Mouse (Mus musculus): ENCODE data around the gene Tmem104. TPM values are rescaled to one million over a fixed set of nuclear protein-coding genes. Genes with fewer than 3 reads are reported as not detected.

Gene Tmem104
- total RNA-seq, 2 experiments from 2014 or later, result 9.5 to 15.7 TPM

DNA sequence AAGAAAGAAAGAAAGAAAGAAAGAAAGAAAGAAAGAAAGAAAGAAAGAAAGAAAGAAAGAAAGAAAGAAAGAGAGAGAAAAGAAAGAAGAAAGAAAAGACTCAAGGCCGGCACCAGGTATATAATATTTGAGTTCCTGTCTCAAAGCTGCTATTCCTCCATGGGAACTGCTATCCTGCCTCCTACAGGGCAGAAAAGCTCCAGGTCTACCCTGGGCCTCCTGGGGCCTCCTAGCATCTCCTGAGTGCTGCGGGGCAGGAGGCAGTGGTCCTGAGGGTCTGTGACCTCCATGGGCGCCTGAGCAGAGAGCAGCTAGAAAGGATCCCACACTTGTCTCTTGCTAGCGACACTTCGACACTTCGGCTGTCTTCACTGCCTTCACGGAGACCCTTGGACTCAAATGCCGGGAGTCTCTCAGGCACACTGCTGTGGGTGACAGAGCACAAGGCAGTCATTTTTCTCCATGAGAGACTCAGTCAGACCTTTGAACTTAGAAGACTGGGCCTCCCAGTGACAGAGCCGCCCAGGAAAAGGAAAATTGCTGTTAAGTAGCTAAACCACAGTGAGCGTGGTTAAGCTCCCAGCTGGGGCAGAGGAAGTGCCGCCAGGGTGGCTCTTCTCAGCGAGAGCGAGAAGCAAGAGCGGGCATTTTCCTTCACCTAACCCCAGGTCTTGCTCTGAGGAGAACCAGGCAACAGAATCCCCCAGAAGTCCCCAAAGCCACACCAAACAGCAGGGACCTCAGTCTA, 44.1 kb downstream of the Tmem104 start:
- DNase-seq, result no peak

DNA sequence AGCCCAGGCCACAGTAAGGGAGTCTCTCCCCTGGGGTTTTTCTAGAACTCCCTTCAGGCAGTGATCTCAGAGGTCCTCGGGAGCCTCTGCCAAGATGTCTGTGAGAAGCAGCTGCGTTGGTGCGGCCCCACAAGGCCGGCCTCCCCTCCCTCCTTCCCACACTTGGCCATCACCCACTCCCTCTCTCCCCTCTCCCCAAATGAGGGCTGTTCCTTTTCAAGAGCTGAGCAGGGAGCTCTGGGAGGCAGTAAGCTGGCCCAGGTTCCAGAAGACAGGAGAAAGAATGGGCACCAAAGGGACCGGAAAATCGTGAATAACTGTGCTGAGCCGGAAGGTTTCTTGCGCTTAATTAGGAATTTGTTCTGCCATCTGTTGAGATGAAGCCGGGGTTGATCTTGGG, 44.6 kb downstream of the Tmem104 start:
- DNase-seq, result no peak

DNA sequence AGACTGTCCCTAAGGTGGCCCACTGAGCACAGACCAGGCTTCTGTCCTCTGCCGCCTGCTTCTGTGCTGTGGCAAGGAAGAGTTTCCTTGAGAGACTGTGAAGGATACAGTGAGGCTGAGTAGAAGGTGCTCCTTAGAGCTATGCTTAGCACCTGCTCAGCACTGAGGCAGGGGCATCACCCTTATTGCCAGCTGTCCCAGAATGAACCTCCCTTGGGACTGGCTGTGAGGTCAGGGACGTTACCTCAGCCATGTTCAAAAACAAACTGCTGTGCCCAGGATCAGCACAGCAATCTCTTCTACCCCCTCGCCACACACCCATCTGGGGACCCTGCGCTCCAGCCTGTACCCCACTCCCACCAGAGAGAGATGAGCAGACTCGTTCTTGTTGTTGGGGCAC, 45.6 kb downstream of the Tmem104 start:
- DNase-seq, result no peak

DNA sequence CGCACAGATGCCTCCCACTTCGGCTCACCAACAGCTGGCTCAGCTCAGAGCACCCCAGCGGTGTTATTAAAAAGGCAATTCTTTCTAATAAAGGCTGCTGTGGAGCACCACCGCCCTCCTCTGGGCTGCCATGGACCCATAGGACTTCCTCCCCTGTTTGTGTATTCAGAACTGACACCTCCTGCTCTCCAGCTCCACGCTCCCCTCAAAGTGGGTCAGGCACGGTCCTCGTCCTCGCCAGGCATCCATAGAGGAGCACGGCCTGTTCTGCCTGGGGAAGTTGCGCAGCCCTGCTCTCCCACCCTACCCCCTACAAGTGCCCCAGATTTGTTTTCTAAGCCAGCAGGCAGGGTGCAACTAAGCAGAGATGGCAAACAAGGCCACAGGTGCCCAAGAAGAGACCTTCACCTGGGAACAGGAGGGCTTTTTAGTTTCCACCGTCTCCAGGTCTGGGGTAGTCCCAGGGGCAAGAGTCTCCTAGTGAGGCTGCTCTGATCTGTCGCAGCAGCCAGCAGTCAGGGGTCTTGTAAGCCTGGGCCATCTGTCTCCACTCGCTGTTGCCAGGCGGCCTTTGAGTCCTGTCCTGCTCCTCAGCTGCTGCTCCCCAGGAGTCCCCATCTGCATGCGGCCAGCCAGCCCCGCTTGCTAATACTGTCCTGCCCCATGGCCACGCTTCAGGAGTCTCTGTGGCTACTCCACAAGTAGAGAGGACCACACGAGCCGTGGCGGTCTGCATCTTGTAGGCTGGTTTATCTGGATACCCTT, 46.4 kb downstream of the Tmem104 start:
- DNase-seq, result no peak

DNA sequence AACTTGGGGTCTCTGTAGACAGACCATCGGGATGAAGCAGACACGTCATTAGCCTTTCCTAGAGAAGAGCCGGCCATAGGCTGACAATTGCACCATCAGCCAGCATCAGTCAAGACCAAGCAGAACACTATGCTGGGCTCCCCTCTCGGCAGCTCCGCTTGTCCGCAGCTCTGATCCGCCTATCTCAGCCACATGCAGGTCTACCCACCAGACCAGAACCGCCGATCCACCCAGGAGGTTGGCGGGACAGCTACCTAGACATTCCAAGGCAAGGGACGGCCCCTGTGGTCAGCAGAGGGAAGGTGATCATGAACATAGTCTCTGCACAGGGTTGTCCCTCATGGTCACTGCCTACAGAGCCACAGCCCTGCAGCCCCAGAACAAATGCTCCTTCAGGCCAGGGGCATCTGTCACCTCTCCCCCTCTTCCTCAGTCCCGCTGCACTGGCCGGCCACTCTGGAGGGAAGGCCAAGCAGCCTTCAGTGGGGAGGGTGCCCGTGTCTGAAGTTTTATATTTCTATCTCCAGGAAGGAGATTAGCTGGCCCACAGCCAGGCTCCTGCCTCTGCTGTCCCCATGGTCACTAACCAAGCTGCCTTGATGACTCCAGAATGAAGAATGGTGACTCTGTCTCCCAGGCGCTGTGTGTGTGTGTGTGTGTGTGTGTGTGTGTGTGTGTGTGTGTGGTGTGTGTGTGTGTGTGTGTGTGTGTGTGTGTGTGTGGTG, 47.2 kb downstream of the Tmem104 start:
- DNase-seq, result peak; percentile 82

DNA sequence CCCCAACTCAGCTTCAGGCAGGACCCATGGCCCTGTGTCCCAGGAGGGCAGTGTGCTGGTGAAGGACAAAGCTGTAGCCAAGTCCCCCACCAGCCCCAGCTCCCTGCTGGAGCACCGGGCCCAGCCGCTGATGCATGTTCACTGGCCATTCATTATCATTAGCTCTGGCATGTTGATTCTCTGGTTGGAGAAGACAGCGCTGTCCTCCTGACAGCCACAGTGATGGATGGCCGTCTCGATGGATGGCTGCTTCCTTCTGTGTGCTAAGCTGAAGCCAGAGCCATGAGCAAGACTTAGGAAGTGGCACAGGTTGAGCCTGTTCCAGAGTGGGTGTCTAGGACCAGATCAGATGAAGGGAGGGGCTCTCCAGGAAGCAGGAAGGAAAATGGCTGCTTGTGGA, 49.3 kb downstream of the Tmem104 start:
- DNase-seq, result no peak

DNA sequence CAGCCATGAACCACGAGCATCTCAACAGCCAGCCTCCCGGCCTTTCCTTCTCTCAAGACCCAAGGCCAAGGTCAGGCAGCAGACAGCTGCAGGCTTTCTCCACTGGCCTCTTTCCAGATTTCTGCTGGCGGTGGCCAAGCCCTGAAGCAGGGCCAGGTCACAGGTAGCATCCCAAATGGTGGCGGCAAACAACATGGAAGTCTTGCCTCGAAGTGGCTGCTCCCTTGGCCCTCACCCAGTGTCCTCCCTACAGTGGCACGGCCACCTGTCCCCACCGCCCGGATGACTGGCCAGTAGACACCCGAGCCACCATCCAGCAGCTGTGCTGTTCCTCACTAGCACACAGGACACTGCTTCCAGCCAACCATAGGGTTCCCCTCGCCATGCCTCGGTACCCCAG, 54.1 kb downstream of the Tmem104 start:
- peak; percentile 47 for DNase-seq

DNA sequence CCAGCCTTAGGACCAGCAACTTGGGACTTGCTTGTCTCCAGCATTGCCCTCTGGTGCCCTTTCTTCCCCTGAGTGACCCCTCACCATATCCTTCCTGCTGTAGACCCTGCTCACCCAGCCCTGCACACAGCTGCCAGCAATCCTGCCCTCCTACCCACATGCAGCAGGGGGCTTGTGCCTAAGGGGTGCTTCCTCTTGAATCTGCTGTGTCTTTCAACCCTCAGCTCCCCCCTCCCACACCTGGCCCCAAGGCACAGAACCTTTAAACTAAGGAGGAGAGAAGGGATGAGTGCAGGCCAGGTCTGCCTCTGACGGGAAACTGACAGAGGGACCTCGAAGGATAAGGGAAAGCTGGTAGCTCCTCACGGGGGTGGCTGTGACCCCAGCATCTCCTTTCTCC, 55.5 kb downstream of the Tmem104 start:
- DNase-seq, result no peak

DNA sequence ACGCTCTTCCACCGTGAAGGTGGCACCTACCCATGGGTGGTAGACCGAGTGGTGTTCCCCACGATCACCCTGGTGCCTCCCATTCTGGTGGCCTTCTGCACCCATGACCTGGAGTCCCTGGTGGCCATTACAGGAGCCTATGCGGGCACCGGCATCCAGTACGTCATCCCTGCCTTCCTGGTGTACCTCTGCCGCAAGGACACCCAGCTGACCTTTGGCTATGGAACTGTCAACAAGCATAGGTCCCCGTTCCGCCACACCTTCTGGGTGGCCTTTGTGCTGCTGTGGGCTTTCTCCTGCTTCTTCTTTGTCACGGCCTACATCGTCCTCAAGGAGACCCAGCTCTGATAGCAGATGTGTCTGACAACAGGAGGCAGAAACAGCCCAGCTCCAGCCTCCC, 56.5 kb downstream of the Tmem104 start:
- no peak for DNase-seq

DNA sequence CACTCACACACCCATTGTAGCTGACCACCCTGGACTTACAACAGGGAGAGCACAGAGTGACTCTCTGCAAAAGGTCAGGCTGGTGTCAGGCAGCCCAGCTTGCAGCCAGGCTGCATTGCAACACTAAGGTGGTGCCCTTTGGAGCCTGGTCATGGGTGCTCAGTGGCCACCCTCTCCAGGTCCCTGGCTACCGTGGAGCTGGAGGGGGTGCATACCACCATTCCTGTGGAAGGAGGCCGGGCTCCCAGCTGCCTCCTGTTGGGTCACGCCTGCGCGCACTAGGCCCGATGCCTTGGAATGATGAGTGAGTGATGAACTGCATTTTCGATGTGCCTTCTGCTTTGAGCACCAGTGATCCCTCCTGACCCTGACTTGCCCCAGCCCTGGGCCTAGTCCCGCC, 57.6 kb downstream of the Tmem104 start:
- no peak for DNase-seq

DNA sequence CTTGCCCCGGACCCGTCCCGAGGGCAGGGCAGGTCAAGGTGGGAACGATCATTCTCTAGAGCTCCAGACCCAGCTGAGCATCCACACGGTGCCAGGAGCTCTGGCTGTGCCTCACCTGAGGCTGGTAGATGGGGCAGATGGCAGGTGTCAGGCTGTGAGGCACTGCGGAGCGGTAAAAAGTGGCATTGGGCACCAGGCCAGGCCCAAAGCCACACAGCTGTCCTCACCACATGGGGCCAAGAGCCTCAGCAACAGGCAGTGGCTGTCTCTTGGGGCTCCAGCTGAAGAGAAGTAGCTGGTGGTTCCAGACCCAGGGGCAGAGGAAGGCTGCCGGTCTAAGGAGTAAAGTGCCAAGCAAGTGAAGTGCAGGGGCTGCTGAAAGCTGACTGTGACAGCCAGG, 59.1 kb downstream of the Tmem104 start:
- DNase-seq, result peak; percentile 29

DNA sequence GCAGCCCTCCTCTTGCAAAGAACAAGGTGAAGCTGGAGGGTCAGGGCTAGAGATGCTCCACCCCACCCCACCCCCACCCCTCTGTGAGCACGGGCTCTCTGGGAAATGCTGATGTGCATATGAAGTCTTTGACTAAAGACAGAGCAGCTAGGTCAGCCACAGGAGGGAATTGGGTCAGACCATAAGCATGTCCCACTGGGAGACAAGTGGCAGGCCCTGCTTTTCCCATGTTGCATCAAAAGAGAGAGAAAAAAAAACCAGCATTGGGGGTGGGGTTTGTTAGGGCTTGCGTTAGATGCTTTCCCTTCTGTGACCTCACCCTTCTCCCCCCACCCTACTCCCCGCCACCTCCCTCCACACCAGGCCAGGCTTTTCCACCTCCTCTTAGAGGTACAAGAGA, 60.0 kb downstream of the Tmem104 start:
- DNase-seq, result no peak

DNA sequence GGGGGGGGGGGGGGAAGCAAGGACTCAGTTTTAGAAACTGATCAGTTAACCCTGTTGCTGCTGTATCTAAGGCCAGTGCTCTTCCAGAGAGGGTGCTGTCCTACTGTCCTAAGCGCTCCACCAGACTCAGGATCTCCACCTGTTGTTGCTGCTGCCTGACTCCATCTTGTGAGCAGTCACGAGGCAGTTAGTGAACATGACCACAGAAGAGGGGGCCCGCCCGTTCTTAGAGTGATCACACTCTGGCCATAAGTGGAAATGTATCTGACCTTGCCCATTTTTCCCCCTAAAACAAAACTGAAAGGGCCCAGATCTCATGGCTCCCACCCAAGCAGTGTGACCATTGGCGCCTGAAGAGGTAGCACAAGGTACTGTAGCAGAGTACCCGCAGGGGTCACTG, 60.7 kb downstream of the Tmem104 start:
- DNase-seq, result no peak

DNA sequence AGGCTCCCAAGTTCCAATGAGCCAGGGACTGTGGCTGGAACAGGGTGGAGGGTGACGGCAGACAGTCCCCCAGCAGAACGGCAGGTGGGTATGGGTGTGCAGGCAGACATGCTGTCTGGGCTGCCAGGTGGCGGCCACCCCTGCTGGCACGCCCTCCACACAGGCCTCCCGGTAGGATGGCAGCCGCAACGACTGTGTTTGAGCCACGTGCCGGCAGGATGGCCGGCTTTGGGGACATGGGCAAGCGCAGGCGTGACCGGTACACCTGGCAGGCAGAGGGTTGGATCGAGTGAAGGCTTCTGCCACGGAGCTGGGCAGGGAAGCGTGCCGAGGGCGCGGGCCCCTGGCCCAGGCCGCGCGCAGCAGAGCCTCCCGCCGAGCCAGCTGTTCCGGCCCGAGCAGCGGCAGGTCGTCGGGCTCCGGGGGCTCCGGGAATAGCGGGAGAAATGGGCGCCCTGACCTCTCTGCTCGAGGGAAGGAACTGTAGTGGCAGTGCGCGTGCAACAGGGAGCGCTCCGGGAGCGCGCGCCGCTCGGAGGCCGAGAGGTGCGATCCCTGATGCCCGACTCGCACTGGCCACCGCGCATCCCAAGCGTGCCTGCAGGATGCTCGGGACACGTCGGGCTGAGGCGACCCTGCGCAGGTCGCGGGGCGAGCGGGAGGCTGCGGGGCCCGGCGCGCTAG, 62.6 kb downstream of the Tmem104 start:
- DNase-seq, result peak; percentile 56

DNA sequence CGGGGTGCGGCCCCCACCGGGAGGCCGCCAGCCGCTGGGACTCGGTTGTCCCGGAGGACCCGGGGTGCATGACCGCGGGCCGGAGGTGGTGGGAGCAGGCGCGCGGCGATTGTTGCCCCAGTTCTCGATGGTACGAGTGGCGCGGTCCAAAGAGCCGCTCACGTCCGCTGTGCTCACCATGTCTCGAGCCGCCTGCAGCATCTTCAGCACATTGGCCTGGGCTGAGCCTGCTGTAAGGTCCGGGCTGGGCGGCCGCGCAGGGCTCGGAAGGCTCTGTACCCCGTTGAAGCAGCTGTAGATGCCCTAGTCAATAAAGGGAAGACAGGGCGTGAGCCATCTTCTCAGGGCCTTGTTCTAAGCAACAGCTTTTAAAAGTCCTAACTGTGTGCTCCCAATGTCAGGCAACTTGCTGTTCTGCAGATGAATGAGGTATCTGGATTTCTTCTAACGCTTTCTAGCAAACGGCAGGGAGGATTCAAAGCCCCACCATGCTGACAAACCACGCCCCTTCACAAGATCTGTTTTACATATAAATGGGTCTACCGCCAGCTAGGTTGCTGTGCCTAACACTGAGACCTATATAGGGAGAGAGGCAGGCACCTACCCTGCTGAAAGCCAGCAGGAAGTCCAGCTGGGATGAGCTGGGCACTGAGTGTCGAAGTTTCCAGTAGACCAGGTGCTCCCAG, 63.3 kb downstream of the Tmem104 start:
- no peak for DNase-seq

DNA sequence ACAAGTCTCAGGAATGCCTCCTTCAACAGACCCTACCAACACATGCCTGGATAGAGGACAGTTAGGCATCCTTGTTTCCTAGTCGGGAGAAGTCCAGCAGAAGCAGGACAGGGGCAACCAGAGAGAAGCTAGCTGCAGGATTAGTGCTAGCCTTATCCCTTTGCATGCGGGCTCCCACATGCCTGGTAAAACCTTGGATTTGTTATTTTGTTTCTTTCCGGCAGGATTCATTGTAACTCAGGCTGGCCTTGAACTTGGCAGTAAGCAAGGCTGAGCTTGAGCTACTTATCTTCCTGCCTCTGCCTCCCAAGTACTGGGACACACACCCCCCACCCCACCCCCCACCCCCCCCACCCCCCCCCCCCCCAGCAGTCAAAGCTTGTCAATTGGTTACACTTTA, 64.0 kb downstream of the Tmem104 start:
- DNase-seq, result no peak

DNA sequence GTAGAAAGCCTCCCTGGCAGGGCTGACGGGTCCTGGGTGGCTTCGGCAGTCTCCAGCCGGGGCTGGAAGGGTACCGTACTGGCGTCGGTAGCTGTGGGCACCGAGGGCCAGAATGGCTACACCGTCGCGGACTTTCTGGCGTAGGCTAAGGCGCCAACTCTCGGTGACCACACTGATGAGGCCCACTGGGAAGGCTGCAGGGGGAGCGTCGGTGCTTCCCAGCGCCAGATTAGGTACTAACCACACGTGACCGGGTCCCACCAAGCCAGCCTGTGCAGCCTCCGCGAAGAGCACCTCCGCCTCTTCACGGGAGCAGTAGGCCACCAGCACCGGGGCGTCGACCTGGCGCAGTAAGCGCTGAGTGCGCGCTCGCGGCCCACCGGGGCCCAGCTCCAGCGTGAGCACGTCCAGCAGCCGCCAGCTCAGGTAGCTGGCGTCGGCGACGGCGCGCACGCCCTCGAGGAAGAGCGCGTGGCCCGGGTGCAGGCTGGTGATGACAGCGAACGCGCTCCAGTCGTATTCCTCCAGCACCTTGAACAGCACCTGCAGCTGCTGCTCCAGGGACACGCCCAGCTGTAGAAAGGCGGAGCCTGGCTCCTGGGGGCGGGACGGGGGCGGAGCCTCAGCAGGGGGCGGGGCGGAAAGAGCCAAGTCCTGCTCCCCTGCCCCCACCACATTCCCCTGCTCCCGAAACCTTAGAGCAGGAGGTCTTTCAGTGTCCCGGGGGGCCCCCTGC, 70.7 kb downstream of the Tmem104 start:
- DNase-seq, result no peak

DNA sequence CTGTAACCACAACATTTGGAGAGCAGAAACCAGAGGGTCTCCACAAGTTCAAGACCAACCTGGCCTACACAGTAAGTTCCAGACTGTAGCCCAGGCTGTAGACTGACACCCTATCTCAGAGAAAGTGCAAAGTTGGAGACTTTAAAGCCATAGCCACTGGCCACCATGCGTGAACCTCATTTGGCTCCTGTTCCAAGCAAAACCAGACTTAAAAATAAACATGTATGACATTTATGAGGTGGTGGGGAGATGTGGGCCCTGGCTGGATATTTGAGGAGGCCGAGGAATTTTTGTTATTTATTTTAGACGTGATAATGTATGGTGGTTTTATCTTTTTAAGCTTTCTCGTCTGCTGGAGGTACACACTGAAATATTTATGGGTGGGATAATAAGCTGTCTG, 71.8 kb downstream of the Tmem104 start:
- no peak for DNase-seq

DNA sequence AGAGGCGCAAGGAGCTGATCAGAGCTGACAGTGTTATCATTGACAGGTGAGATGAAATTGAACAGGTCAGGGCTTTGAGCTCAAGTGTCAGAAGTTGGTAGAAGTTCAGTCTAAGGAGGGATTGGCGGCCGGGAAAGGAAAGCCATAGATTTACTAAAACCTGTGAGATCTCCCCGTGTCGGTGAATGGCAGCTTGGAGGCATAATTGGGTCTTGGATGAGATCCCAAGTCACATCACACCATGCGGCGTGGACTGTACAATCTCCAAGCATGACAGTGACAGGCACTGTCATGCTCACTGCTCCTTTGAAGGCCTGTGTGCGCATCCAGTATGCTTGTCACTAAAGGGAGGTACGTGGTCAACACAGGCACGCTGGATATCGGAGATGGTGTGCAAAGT, 75.7 kb downstream of the Tmem104 start:
- DNase-seq, result no peak

DNA sequence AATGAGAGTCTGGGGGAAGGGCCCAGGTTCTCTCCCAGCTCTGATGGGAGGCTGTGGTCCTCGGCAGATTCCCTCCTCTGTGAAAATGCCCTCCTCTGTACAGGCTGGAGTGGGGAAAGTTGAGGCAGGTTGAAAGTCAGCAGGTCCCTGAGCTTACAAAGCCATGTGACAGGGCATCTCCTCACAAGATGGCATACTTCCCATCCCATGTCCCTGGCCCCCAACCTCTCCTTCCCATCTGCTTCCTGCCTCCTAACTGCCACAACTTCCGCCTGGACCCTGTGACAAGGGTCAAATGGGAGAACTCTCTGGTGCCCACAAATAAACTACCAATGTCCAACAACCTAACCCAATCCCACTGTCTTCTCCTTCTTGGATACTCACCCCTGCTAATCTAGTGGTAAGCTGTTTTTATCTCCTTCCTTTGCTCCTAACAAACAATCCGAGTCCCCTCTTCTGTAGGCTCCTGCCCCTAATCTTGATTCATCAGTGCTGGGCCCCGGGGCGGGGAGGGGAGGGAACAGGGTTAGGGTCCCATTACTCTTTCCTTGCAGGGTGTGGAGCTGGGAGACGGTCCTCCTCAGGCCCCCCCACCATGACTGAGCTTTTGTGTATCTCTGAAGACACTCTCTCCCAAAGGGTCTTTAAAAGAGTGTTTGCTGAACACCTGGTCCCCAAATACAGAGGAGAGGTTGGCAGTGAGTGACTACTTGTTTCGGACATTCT, 77.0 kb downstream of the Tmem104 start:
- DNase-seq, result no peak
